Mouse (Mus musculus) embryonic facial prominence, embryonic 10.5 days (tissue): ENCODE measurements around the gene Cadm1. TPM values are rescaled to one million over a fixed set of nuclear protein-coding genes. Genes with fewer than 3 reads are reported as not detected.

ENCODE experiments used
- DNase-seq: peaks from one replicate; pipeline ENCODE4 v3.0.0-alpha.2; 2017; ENCODE audit warnings: low spot score
- H3K27ac ChIP-seq: fragments of 300-500 bp; sonication (generic); replicated peaks from 2 replicates; pipeline ENCODE4 v1.5.1; 2016; ENCODE audit warnings: mild to moderate bottlenecking
- H3K27me3 ChIP-seq: fragments of 300-500 bp; sonication (generic); replicated peaks from 2 replicates; pipeline ENCODE4 v1.6.1; 2016; ENCODE audit warnings: low read depth, mild to moderate bottlenecking; ENCODE audit not compliant: poor library complexity, severe bottlenecking
- H3K36me3 ChIP-seq: fragments of 300-500 bp; sonication (generic); replicated peaks from 2 replicates; pipeline ENCODE4 v1.6.1; 2016; ENCODE audit warnings: mild to moderate bottlenecking, moderate library complexity
- H3K4me1 ChIP-seq: fragments of 300-500 bp; sonication (generic); 2 replicates; pipeline ENCODE4 v1.6.1; 2016
- H3K4me3 ChIP-seq: fragments of 300-500 bp; sonication (generic); 2 replicates; pipeline ENCODE4 v1.5.1; 2016; ENCODE audit warnings: mild to moderate bottlenecking, moderate library complexity
- H3K9me3 ChIP-seq: fragments of 300-500 bp; sonication (generic); 2 replicates; pipeline ENCODE4 v1.6.1; 2016; ENCODE audit warnings: mild to moderate bottlenecking
- WGBS: fragments of 180-500 bp; shearing (Covaris S2); methylation state at CpG from one replicate; pipeline ENCODE4 v1.1.7; 2016; 5-methylcytosine and 5-hydroxymethylcytosine counted together
- polyA plus RNA-seq: library from polyadenylated mRNA; unstranded; fragments of >200 nt; fragmentation: Nextera tagmentation; extraction: Ambion mirVana; gene quantifications from 2 replicates; pipeline ENCODE4 v1.2.1, GENCODE M21; 2016

Cadm1 gene
- polyA plus RNA-seq, 1 experiment from 2014 or later: 120 TPM

GRCm38 (mm10) chr9:47616391-47616790, 86.4 kb downstream of the Cadm1 start:
- no peak overlapping the region for H3K27ac ChIP-seq
- WGBS: 73% methylated on average over 4 of the region's 4 CpGs
- H3K9me3 ChIP-seq: no peaks in the 10 kb centered on the region
- H3K4me1 ChIP-seq: peaks cover 51% of the 10 kb centered on the region
- no peak overlapping the region for H3K4me3 ChIP-seq
- no peaks in the 10 kb centered on the region for H3K27me3 ChIP-seq
- no peaks in the 10 kb centered on the region for H3K36me3 ChIP-seq
- no peak for DNase-seq

DNA sequence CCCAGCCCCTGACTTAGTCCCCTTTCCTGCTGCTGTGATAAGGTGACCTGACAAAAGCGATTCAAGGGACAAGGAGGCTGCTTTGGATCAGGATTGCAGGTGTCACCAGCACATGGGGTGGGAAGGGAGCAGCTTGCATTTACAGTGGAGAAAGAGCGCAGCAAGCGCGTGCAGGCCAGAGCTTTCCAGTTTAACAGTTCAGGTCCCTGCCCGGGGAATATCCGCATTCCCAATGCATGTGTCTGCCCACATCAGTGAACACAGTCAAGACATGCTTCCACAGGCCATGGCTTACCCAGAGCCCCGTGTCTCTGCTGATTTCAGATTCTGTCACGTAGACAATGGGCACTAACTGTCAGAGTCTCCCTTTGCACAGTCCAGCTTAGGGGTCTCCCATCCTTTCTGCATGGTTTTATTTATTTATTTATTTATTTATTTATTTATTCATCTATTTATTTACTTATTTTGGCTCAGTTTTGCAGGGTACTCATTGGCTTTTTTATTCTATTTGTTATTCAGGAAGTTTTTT, 89.6 kb downstream of the Cadm1 start:
- H3K4me1 ChIP-seq: peaks cover 56% of the 10 kb centered on the region
- H3K27me3 ChIP-seq: no peaks in the 10 kb centered on the region
- no peaks in the 10 kb centered on the region for H3K9me3 ChIP-seq
- no peaks in the 10 kb centered on the region for H3K36me3 ChIP-seq
- H3K27ac ChIP-seq: no peak overlapping the region
- no peak for DNase-seq
- 78% methylated on average over 8 of the region's 8 CpGs for WGBS
- no peak overlapping the region for H3K4me3 ChIP-seq

- WGBS: 48% methylated on average over 12 of the region's 12 CpGs
- Histone ChIP-seq H3K4me1 (peaks cover 51% of the 10 kb centered on the region), H3K36me3 (no peaks in the 10 kb centered on the region), H3K9me3 (no peaks in the 10 kb centered on the region), H3K4me3 (no peak overlapping the region), H3K27me3 (no peaks in the 10 kb centered on the region), H3K27ac (no peak overlapping the region; the same call in 1 of the 2 replicates)
- peak; percentile 33 for DNase-seq
These were observed 93.8 kb downstream of the Cadm1 start for GRCm38 (mm10) chr9:47623447-47624445.

DNA sequence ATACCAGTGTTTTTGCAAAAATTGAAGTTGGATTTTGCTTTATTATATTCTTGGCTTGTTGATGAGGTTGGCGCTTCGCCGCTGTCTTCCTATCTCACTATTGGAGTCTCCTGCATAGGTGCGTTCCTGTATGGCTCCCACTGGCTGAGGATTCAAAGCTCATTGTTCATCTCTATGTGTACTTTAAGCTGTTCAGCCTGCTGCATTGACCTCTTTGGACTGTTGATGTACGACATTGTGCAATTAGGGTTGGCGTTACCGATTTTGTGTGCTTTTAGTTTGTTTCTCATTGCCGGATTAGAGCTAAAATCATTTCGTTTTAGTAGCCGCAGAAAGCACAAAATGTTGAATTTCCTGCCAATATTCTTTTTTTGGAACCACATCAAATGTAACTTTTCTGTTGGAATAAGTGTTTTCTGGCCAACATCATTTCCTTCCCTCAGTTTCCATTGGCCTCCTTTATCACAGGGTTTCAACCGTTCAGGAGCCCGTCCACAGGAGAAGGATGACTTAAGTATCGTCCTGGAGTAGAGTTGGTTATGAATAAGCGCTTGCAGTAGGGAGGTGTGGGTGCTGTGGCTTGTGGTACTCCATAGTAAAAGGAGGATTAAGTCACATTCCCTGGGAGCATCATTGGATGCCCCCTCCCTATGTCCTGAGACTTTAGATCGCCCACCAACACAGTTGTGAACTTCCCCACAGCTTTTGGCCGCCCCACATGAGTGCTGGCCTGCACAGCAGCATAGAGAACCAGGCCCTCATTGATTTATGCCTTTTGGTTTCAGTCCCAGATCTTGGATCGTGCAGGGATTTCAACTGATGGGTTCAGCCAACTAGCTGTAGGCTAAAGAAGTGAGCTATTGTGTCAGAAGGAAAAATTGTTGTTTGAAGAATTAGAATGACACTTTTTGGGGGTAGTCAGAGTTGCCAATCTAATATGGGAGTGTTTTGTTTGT, 94.9 kb downstream of the Cadm1 start:
- no peaks in the 10 kb centered on the region for H3K36me3 ChIP-seq
- no peaks in the 10 kb centered on the region for H3K9me3 ChIP-seq
- no peak for DNase-seq
- no peak overlapping the region for H3K27ac ChIP-seq
- 90% methylated on average over 17 of the region's 17 CpGs for WGBS
- no peaks in the 10 kb centered on the region for H3K27me3 ChIP-seq
- peaks cover 47% of the 10 kb centered on the region for H3K4me1 ChIP-seq
- no peak overlapping the region for H3K4me3 ChIP-seq

DNA sequence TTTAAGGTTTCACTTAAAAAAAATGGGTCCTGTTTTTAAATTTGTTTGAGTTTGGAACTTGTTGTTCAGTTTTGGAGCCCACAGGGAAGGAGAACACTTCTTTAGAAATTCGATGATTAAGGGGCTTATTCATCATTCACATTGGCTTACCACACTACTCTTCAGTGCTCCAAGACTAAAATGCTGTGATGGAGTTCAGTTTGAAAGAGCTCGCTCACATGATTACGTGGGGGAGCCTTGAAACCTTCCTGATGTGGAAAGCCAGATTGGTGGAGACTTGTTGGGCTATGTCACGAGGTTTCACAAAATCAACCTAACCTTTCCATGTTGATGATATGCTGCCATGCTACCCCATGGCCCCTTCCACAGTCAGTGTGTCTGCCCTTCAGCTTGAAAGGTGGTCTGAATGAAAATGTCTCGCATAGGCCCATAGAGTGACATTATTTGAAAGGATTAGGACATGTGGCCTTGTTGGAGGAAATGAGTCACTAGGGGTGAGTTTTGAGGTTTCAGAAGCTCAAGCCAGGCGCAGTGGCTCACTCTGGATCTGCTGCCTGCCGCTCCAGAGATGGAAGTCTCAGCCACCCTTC, 95.7 kb downstream of the Cadm1 start:
- whole genome bisulfite sequencing: 91% methylated on average over 7 of the region's 7 CpGs
- Histone ChIP-seq H3K4me3 (no peak overlapping the region), H3K4me1 (peaks cover 46% of the 10 kb centered on the region), H3K9me3 (no peaks in the 10 kb centered on the region), H3K27ac (no peak overlapping the region), H3K27me3 (no peaks in the 10 kb centered on the region), H3K36me3 (no peaks in the 10 kb centered on the region)
- no peak for DNase-seq

- Histone ChIP-seq H3K27ac (no peak overlapping the region), H3K4me3 (no peak overlapping the region), H3K4me1 (peaks cover 31% of the 10 kb centered on the region), H3K27me3 (no peaks in the 10 kb centered on the region), H3K9me3 (no peaks in the 10 kb centered on the region), H3K36me3 (no peaks in the 10 kb centered on the region)
- 95% methylated on average over 2 of the region's 2 CpGs for WGBS
- DNase-seq: no peak
These were observed 98.0 kb downstream of the Cadm1 start for GRCm38 (mm10) chr9:47627966-47628365.

DNA sequence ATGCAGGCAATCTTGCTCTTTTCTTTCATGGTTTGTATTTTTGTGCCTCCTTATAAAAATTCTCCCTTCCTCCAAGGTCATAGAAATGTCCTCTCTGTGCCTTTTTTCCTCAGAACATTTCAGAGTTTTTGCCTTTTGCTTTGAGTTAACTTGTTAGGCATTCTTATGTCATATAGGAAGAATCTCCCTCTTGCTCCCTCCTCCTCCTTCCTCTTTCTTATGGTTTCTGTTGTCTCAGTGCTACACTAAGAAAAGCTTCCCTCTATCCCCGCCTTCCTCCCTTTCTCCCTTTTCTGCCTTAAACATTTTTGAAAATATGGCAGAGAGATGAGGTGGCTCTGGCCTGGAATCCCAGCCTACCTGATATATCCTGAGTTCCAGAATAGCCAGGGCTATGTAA, 98.6 kb downstream of the Cadm1 start:
- Histone ChIP-seq H3K36me3 (no peaks in the 10 kb centered on the region), H3K27me3 (no peaks in the 10 kb centered on the region)

GRCm38 (mm10) chr9:47634695-47635094, 104.7 kb downstream of the Cadm1 start:
- DNase-seq: no peak
- Histone ChIP-seq H3K4me3 (no peak overlapping the region), H3K9me3 (no peaks in the 10 kb centered on the region), H3K36me3 (peaks cover 11% of the 10 kb centered on the region), H3K27me3 (no peaks in the 10 kb centered on the region), H3K4me1 (peaks cover 14% of the 10 kb centered on the region), H3K27ac (no peak overlapping the region)
- 85% methylated on average over 3 of the region's 3 CpGs for WGBS

More for the DNA sequence above, 98.6 kb downstream of the Cadm1 start:
- no peak for DNase-seq
- 95% methylated on average over 1 of the region's 1 CpGs for WGBS
- H3K4me3 ChIP-seq: no peak overlapping the region
- H3K4me1 ChIP-seq: peaks cover 25% of the 10 kb centered on the region
- no peak overlapping the region for H3K27ac ChIP-seq
- no peaks in the 10 kb centered on the region for H3K9me3 ChIP-seq

GRCm38 (mm10) chr9:47642663-47643062, 112.7 kb downstream of the Cadm1 start:
- no peaks in the 10 kb centered on the region for H3K27me3 ChIP-seq
- DNase-seq: no peak
- H3K27ac ChIP-seq: no peak overlapping the region; the same call in none of the 2 replicates
- peaks cover 45% of the 10 kb centered on the region for H3K4me1 ChIP-seq
- H3K4me3 ChIP-seq: no peak overlapping the region
- no peaks in the 10 kb centered on the region for H3K36me3 ChIP-seq
- 51% methylated on average over 4 of the region's 4 CpGs for WGBS
- H3K9me3 ChIP-seq: no peaks in the 10 kb centered on the region

- H3K4me1 ChIP-seq: peaks cover 32% of the 10 kb centered on the region
- no peak overlapping the region for H3K4me3 ChIP-seq
- WGBS: 91% methylated on average over 2 of the region's 2 CpGs
- DNase-seq: no peak
- no peak overlapping the region for H3K27ac ChIP-seq
- H3K27me3 ChIP-seq: no peaks in the 10 kb centered on the region
- no peaks in the 10 kb centered on the region for H3K36me3 ChIP-seq
- no peaks in the 10 kb centered on the region for H3K9me3 ChIP-seq
These were observed 115.1 kb downstream of the Cadm1 start for GRCm38 (mm10) chr9:47645056-47645455.

- H3K27ac ChIP-seq: no peak overlapping the region
- no peaks in the 10 kb centered on the region for H3K27me3 ChIP-seq
- WGBS: 92% methylated on average over 11 of the region's 11 CpGs
- no peak for DNase-seq
- no peak overlapping the region for H3K4me3 ChIP-seq
- H3K36me3 ChIP-seq: no peaks in the 10 kb centered on the region
- no peaks in the 10 kb centered on the region for H3K9me3 ChIP-seq
- H3K4me1 ChIP-seq: peaks cover 19% of the 10 kb centered on the region
These were observed 121.5 kb downstream of the Cadm1 start for GRCm38 (mm10) chr9:47651431-47651830.

GRCm38 (mm10) chr9:47652203-47652602, 122.2 kb downstream of the Cadm1 start:
- H3K27ac ChIP-seq: no peak overlapping the region
- no peak overlapping the region for H3K4me3 ChIP-seq
- DNase-seq: no peak
- 84% methylated on average over 5 of the region's 5 CpGs for WGBS
- no peaks in the 10 kb centered on the region for H3K36me3 ChIP-seq
- peaks cover 12% of the 10 kb centered on the region for H3K4me1 ChIP-seq
- H3K9me3 ChIP-seq: no peaks in the 10 kb centered on the region
- no peaks in the 10 kb centered on the region for H3K27me3 ChIP-seq
